Mouse (Mus musculus) hindbrain, embryonic 13.5 days (tissue): Measurements from ENCODE around the gene Ahcyl2. TPM values are rescaled to one million over a fixed set of nuclear protein-coding genes. Genes with fewer than 3 reads are reported as not detected.

Experiments used
- ATAC-seq: fragments of 200-750 bp; cut with Nextera tagmentation; 2 replicates; pipeline ENCODE4 v1.8.0; 2017; ENCODE audit warnings: moderate TSS enrichment; ENCODE audit not compliant: low FRiP score
- H3K27ac ChIP-seq: fragments of 300-500 bp; sonication (generic); 2 replicates; pipeline ENCODE4 v1.5.1; 2015; ENCODE audit warnings: inconsistent platforms, mild to moderate bottlenecking, moderate library complexity
- H3K27me3 ChIP-seq: fragments of 300-500 bp; sonication (generic); 2 replicates; pipeline ENCODE4 v1.6.1; 2015; ENCODE audit warnings: mild to moderate bottlenecking, inconsistent platforms
- H3K36me3 ChIP-seq: fragments of 300-500 bp; sonication (generic); 2 replicates; pipeline ENCODE4 v1.6.1; 2015; ENCODE audit warnings: mild to moderate bottlenecking, inconsistent platforms
- H3K4me1 ChIP-seq: fragments of 300-500 bp; sonication (generic); replicated peaks from 2 replicates; pipeline ENCODE4 v1.6.1; 2015; ENCODE audit warnings: inconsistent platforms
- H3K4me2 ChIP-seq: fragments of 300-500 bp; sonication (generic); 2 replicates; pipeline ENCODE4 v1.6.1; 2015; ENCODE audit warnings: inconsistent platforms, mild to moderate bottlenecking, moderate library complexity
- H3K4me3 ChIP-seq: fragments of 300-500 bp; sonication (generic); 2 replicates; pipeline ENCODE4 v1.5.1; 2015; ENCODE audit warnings: mild to moderate bottlenecking, inconsistent platforms
- H3K9ac ChIP-seq: fragments of 300-500 bp; sonication (generic); 2 replicates; pipeline ENCODE4 v1.6.1; 2015; ENCODE audit warnings: mild to moderate bottlenecking, inconsistent platforms
- H3K9me3 ChIP-seq: fragments of 300-500 bp; sonication (generic); 2 replicates; pipeline ENCODE4 v1.6.1; 2016; ENCODE audit warnings: inconsistent platforms
- WGBS: fragments of 180-500 bp; shearing (Covaris S2); methylation state at CpG from one replicate; pipeline ENCODE4 v1.1.7; 2015; 5-methylcytosine and 5-hydroxymethylcytosine counted together
- polyA plus RNA-seq: library from polyadenylated mRNA; unstranded; fragments of >200 nt; fragmentation: Nextera tagmentation; extraction: Ambion mirVana; gene quantifications from 2 replicates; pipeline ENCODE4 v1.2.1, GENCODE M21; 2015

The Ahcyl2 gene
- polyA plus RNA-seq, 1 experiment from 2014 or later, result 18.0 TPM

GRCm38 (mm10) chr6:29847643-29848166, 79.9 kb downstream of the Ahcyl2 start:
- no peak for ATAC-seq
- H3K4me2 ChIP-seq, result no peak overlapping the region
- no peaks in the 10 kb centered on the region for H3K36me3 ChIP-seq

GRCm38 (mm10) chr6:29848808-29849207, 81.0 kb downstream of the Ahcyl2 start:
- Histone ChIP-seq H3K4me1 (no peaks in the 10 kb centered on the region), H3K36me3 (no peaks in the 10 kb centered on the region), H3K9ac (no peak overlapping the region), H3K27me3 (no peaks in the 10 kb centered on the region), H3K4me3 (no peak overlapping the region), H3K9me3 (no peaks in the 10 kb centered on the region), H3K27ac (no peak overlapping the region), H3K4me2 (no peak overlapping the region)
- 62% methylated on average over 3 of the region's 3 CpGs for WGBS
- no peak for ATAC-seq

More at GRCm38 (mm10) chr6:29847643-29848166, 79.9 kb downstream of the Ahcyl2 start:
- Histone ChIP-seq H3K4me1 (no peaks in the 10 kb centered on the region), H3K27me3 (no peaks in the 10 kb centered on the region), H3K27ac (no peak overlapping the region), H3K9ac (no peak overlapping the region), H3K9me3 (no peaks in the 10 kb centered on the region), H3K4me3 (no peak overlapping the region)
- 88% methylated on average over 5 of the region's 5 CpGs for WGBS

- Histone ChIP-seq H3K27ac (no peak overlapping the region), H3K4me2 (no peak overlapping the region), H3K9ac (no peak overlapping the region), H3K4me3 (no peak overlapping the region), H3K27me3 (no peaks in the 10 kb centered on the region), H3K36me3 (no peaks in the 10 kb centered on the region), H3K4me1 (no peaks in the 10 kb centered on the region), H3K9me3 (no peaks in the 10 kb centered on the region)
- WGBS, result 98% methylated on average over 1 of the region's 1 CpGs
- no peak for ATAC-seq
These were observed 82.3 kb downstream of the Ahcyl2 start for GRCm38 (mm10) chr6:29850096-29850495.

- no peak overlapping the region for H3K4me3 ChIP-seq
- 65% methylated on average over 2 of the region's 2 CpGs for WGBS
- H3K4me1 ChIP-seq, result no peaks in the 10 kb centered on the region
- H3K9me3 ChIP-seq, result no peaks in the 10 kb centered on the region
- no peak overlapping the region for H3K9ac ChIP-seq
- no peaks in the 10 kb centered on the region for H3K27me3 ChIP-seq
- H3K36me3 ChIP-seq, result no peaks in the 10 kb centered on the region
- no peak overlapping the region for H3K4me2 ChIP-seq
- ATAC-seq, result no peak
- no peak overlapping the region for H3K27ac ChIP-seq
These were observed 82.9 kb downstream of the Ahcyl2 start for GRCm38 (mm10) chr6:29850747-29851146.

- no peak for ATAC-seq
- H3K36me3 ChIP-seq, result no peaks in the 10 kb centered on the region
- H3K4me3 ChIP-seq, result no peak overlapping the region
- 90% methylated on average over 3 of the region's 3 CpGs for WGBS
- no peaks in the 10 kb centered on the region for H3K27me3 ChIP-seq
- H3K4me1 ChIP-seq, result no peaks in the 10 kb centered on the region
- no peak overlapping the region for H3K4me2 ChIP-seq
- no peak overlapping the region for H3K9ac ChIP-seq
- no peaks in the 10 kb centered on the region for H3K9me3 ChIP-seq
- no peak overlapping the region for H3K27ac ChIP-seq
These were observed 84.1 kb downstream of the Ahcyl2 start for GRCm38 (mm10) chr6:29851873-29852272.

GRCm38 (mm10) chr6:29853213-29853899, 85.5 kb downstream of the Ahcyl2 start:
- WGBS, result 43% methylated on average over 12 of the region's 12 CpGs
- no peaks in the 10 kb centered on the region for H3K36me3 ChIP-seq
- peak overlapping the region; percentile 8; the same call in 1 of the 2 replicates for H3K4me2 ChIP-seq
- peak overlapping the region; percentile 64; the same call in 1 of the 2 replicates for H3K27ac ChIP-seq
- H3K4me3 ChIP-seq, result no peak overlapping the region
- H3K27me3 ChIP-seq, result no peaks in the 10 kb centered on the region
- ATAC-seq, result peak; percentile 83
- H3K4me1 ChIP-seq, result no peaks in the 10 kb centered on the region
- peak overlapping the region; percentile 64; the same call in 1 of the 2 replicates for H3K9ac ChIP-seq
- H3K9me3 ChIP-seq, result no peaks in the 10 kb centered on the region

GRCm38 (mm10) chr6:29853900-29854390, 86.1 kb downstream of the Ahcyl2 start:
- no peak for ATAC-seq
- no peaks in the 10 kb centered on the region for H3K9me3 ChIP-seq
- 93% methylated on average over 6 of the region's 6 CpGs for WGBS

GRCm38 (mm10) chr6:29858619-29859018, 90.8 kb downstream of the Ahcyl2 start:
- Histone ChIP-seq H3K27ac (no peak overlapping the region), H3K9me3 (no peaks in the 10 kb centered on the region), H3K4me1 (no peaks in the 10 kb centered on the region), H3K4me2 (no peak overlapping the region), H3K4me3 (no peak overlapping the region), H3K27me3 (no peaks in the 10 kb centered on the region), H3K36me3 (no peaks in the 10 kb centered on the region), H3K9ac (no peak overlapping the region)
- ATAC-seq, result no peak
- 91% methylated on average over 6 of the region's 6 CpGs for WGBS

More at GRCm38 (mm10) chr6:29853900-29854390, 86.1 kb downstream of the Ahcyl2 start:
- Histone ChIP-seq H3K27me3 (no peaks in the 10 kb centered on the region), H3K4me1 (no peaks in the 10 kb centered on the region), H3K9ac (no peak overlapping the region), H3K27ac (no peak overlapping the region), H3K36me3 (no peaks in the 10 kb centered on the region), H3K4me3 (no peak overlapping the region), H3K4me2 (0 out of 2 replicates have a peak overlapping the region, but pooled peaks have one; percentile 8)

GRCm38 (mm10) chr6:29859344-29859743, 91.5 kb downstream of the Ahcyl2 start:
- Histone ChIP-seq H3K9ac (no peak overlapping the region), H3K27me3 (no peaks in the 10 kb centered on the region), H3K36me3 (no peaks in the 10 kb centered on the region), H3K4me2 (no peak overlapping the region), H3K9me3 (no peaks in the 10 kb centered on the region), H3K27ac (no peak overlapping the region), H3K4me1 (no peaks in the 10 kb centered on the region), H3K4me3 (no peak overlapping the region)
- no peak for ATAC-seq
- 76% methylated on average over 4 of the region's 4 CpGs for WGBS

- H3K27me3 ChIP-seq, result no peaks in the 10 kb centered on the region
- H3K9me3 ChIP-seq, result no peaks in the 10 kb centered on the region
- H3K4me3 ChIP-seq, result no peak overlapping the region
- 95% methylated on average over 3 of the region's 3 CpGs for WGBS
- ATAC-seq, result no peak
- H3K4me1 ChIP-seq, result no peaks in the 10 kb centered on the region
- no peak overlapping the region for H3K27ac ChIP-seq
- H3K4me2 ChIP-seq, result no peak overlapping the region
- no peak overlapping the region for H3K9ac ChIP-seq
- no peaks in the 10 kb centered on the region for H3K36me3 ChIP-seq
These were observed 92.4 kb downstream of the Ahcyl2 start for GRCm38 (mm10) chr6:29860238-29860637.

GRCm38 (mm10) chr6:29864926-29865325, 97.1 kb downstream of the Ahcyl2 start:
- Histone ChIP-seq H3K36me3 (no peaks in the 10 kb centered on the region), H3K4me1 (no peaks in the 10 kb centered on the region), H3K4me2 (no peak overlapping the region), H3K27me3 (no peaks in the 10 kb centered on the region), H3K9me3 (no peaks in the 10 kb centered on the region), H3K9ac (no peak overlapping the region), H3K27ac (no peak overlapping the region), H3K4me3 (no peak overlapping the region)
- ATAC-seq, result no peak
- WGBS, result 92% methylated on average over 2 of the region's 2 CpGs

- Histone ChIP-seq H3K27me3 (no peaks in the 10 kb centered on the region), H3K27ac (no peak overlapping the region), H3K4me2 (no peak overlapping the region), H3K9ac (no peak overlapping the region), H3K36me3 (peaks cover 6% of the 10 kb centered on the region), H3K4me1 (0 out of 2 replicates have a peak, but pooled peaks cover 3% of the 10 kb centered on the region), H3K9me3 (no peaks in the 10 kb centered on the region), H3K4me3 (no peak overlapping the region)
- WGBS, result 73% methylated on average over 9 of the region's 9 CpGs
- ATAC-seq, result no peak
These were observed 99.3 kb downstream of the Ahcyl2 start for GRCm38 (mm10) chr6:29866935-29867724.
